Mouse (Mus musculus): Measurements from ENCODE around the gene Mcoln3.

DNA sequence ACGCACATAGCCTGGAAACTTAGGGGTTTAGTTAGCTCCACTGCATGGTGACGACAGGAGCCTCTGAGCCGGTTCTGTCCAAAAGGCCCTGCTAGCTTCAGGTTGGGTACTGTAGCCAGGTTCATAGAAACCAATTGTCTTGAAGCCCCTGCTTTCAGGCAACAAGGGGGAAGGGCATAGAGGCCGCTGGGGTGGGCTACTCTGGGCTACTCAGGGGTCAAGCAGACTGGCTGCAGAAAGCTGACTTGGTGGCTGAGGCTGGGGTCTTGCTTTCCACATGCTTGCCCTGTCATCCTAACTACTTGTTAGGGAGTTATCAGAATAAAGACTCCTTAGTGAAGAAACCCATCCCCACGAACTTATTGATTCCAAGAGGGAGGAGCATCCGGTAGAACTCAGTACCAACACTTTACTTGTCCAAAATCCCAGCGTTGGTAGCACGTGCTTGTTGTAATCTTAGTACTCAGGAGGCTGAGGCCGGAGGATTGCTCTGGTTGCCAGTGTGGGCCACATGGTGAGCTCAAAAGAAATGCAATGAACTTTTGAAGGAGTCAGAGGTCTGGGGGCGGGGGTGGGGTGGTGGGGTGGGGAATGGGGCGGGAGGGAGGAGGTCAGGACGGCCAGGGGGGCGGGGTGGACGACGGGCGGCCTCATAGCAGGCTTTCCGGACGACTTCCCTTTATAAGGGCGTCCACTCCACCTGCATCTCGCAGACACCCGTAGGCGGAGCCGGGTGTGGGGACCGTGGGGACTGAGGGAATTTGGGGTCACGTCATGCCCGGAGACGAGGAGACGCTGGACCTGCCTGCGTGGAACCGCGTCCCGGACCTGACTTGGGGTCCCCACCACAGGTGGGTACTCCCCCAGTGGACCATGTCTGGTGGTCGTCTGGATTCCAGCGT lies 32.2 kb downstream of the Mcoln3 start, which contains the start of gene Mcoln2:
- TF ChIP-seq MAFK (IDR thresholded peaks at IDR 0.05; ENCODE audit: insufficient read depth, low read depth, low read length) (no peak), CHD2 (IDR thresholded peaks at IDR 0.05; ENCODE audit: low read depth, low read length) (no peak), ZNF384 (IDR thresholded peaks at IDR 0.05; ENCODE audit: low read depth, low read length) (no peak)

Data from ES-E14 (cell line).